Mouse (Mus musculus) embryo, embryonic 10.5 days (tissue): ENCODE measurements around the gene Lrrc2.

Source experiments
- DNase-seq: peaks from one replicate; pipeline ENCODE4 v3.0.0-alpha.2; 2015; ENCODE audit warnings: low spot score

The Lrrc2 gene

DNA sequence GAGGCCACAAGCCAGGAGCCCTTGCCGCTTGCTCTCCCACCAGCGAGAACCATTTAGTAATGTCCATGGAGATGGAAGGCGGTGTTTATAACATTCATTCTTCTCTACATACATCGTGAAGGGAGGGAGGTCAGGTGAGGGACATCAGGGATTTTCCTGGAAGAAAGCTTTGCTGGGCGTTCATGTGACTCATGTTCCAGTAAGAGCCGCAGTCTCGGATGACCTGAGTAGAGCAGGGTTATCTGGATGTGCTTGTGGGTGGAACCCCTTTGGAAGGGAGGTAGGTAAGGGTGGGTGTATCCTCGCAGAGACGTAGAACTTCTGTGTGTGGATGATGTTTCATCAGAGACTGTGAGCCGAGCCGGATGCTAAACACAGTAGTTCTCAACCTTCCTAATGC lies at the start of gene Lrrc2:
Gene Lrrc2, plus strand, starts transcription at position 149 of the 400 bp plus-strand sequence.
- no peak for DNase-seq

DNA sequence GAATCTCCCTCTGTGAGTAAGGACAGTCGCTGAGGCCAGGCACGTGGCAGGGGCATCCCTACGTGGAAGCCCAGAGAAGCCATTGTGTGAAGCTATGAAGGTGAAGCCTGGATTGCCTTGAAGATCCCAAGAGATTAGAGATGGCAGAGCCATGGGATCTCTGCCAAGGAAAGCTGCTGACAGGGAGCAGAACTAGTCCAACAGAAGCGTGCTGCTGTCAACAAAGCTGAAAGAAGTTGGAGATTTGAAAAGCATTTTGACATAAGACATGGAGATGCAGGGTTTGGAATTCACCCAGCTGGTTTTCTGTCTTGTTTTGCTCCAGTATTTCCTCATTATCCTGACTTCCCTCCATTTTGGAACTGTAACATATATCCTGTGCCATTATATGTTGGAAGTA lies 49.1 kb upstream of the Lrrc2 start:
- DNase-seq, result no peak

DNA sequence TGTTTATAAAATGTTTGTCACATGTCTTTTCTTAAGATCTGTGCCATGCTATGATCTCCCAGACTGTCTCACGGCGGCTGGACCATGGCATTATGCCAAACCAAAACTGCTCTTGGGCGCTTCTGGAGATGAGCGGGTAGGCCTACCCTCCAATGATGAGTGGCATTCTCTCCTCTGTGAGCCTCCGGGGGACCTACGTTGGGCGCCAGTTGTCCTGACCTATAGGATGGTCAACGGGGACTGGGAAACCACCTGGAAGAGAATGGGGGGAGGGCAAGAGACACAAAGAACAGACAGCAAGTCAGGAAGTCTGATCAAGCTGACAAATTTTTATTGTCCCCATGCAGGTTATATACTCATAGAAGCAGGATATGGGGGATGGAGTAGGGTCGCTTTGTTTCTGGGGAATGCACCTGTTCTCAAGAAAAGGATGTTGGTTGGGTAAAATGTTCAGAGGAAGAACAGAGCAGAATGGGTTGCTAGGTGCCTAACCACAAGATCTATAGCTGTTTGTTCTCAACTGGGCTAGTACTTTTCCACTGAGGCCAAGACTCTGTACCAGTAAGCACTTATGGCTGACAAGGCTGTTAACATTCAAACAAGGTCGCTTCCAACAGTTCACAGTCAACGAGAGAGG lies 44.0 kb upstream of the Lrrc2 start:
- no peak for DNase-seq

DNA sequence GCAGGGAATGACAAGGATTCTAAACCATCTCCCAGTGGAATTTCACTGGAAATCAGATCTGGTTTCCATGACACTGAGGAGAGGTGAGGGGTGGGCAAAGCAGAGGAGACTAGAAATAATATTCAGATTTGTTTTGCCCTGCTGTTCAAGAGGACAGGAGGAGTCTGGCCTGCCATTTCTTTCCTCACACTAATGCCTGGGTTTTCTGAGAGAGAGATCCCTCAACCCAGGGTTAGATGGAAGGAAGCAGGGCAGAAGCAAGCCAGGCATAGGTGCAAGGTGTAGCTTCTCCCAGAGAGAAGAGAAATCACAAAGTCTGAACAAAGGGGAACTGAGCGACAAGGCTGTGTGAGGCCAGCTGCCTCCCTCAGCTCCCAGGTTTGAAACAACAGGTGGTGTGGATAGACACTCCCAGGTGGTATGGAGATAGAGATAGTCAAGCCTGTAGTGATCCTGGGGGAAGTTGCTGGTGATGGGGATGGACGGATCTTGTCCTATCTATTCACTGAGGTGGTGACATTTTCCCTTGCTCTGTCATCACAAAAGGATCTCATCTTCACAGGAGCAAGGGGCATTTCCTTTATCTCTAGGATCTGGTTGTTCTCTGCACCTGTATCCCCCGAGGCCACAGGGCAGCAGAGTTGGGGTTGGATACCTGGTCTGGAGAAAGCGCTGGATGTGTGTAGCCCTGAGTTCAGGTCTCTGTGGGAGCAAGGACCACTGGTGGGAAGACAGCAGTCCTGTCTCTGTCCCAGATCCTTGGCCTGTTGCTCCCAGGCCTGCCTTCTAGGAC lies 43.3 kb upstream of the Lrrc2 start:
- no peak for DNase-seq

DNA sequence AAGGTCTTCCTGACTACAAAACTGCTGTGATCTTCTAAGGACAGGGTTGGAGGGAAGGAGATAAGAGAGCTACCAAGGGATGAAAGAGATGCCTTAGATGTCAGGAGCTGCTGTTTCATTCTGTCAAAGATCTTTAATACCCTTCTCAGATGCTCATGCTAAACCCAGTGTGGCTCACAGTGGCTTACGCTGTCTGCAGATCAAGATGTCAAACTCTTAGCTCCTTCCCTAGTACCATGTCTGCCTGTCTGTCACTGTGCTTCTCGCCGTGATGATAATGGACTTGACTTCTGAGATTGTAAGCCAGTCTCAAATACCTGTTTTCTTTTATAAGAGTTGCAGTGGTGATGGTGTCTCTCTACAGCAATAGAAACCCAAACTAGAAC lies 42.7 kb upstream of the Lrrc2 start:
- DNase-seq, result no peak

DNA sequence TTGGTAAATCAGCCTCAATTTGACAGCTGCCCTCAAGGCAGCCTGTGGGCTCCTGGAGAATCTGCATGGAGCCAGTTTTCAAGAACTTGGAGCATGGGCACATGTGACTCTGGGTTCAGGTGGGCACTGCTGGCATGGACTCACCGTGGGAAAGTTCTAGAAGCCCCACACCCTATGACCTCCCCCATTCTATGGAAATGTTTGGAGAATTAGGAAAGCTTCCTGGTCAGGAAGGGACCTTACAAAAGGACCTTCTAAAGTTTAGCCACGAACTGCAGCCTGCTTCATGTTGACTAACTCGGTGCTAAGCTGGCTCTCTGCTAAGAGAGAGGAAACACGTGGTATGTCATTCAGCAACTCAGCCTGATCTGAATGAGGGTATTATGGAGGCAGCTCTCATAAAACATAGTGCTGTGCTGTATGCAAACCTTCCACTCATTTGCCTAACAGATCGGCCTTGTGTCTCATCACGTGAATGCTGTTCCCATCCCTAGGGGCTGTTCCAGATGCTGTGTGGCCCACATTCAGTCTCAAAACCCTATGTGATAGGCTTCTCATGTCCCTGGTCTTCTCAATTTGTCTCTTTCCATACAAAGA lies 41.9 kb upstream of the Lrrc2 start:
- no peak for DNase-seq

DNA sequence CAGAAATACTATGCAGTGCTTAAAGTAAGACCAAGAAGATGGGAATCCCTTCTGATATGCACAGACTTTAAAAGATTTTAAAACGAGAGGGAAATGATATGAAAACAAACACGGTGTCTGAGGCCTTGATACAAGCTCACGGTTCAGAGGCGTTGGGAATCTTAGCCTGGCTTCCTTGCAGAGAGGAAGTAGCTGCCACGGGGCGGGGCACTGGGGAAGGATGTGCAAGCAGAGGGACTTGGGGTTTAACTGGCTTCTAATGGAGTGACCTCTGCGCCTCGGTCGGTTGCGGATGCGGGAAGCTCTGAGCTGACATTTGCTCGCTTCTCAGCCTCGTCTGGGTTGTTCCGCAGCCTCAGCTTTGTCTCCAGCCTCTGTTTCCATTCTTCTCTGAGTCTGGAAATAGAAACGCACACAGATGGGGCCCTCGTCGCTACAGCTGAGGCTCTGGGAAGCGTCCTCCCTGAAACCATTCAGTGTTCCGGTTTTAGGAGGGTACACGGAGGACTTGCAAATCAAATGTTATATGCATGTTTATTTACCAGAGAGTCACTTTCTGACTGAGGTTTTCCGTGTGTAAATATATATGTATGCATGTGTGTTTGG lies 36.6 kb upstream of the Lrrc2 start:
- no peak for DNase-seq

DNA sequence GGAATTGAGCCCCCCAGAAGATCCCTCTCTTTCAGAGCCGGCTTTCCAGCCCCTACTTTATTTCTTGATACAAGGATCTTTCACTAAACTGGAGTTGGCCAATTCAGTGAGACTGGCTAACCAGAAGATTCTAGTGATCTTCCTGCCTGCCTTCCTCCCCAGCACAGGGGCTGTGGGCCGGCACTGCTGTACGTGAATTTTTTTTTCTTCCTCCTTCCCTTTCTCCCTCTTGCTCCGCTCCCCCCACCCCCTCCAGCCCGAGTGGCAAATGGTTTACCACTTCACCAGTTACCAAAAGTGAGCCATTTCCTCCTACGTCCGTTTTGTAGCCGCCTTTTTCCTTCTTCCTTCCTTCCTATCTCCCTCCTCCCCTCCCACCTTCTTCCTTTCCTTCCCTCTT lies 35.9 kb upstream of the Lrrc2 start:
- DNase-seq, result no peak

DNA sequence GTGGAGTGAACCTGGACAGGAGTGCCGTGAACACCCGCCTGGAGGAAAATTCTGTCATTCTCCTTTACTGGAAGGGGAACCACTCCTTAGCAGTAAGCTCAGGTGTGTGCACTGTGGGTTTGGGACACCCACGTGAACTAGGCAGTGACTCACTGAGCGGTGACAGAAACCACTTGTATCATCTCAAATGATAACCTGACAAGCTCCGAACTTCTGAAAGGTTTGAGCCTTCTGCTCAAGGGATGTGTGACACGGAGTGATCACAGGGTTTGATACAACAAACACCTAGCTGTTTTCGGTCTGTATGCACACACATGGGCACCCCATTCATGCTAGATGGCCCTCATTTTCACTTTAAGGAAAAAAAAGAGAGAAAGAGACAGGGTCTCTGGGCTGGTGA lies 34.6 kb upstream of the Lrrc2 start, which contains the start of gene Fam240a:
Gene Fam240a, minus strand, starts transcription at position 76 of the 400 bp plus-strand sequence.
- DNase-seq, result no peak

DNA sequence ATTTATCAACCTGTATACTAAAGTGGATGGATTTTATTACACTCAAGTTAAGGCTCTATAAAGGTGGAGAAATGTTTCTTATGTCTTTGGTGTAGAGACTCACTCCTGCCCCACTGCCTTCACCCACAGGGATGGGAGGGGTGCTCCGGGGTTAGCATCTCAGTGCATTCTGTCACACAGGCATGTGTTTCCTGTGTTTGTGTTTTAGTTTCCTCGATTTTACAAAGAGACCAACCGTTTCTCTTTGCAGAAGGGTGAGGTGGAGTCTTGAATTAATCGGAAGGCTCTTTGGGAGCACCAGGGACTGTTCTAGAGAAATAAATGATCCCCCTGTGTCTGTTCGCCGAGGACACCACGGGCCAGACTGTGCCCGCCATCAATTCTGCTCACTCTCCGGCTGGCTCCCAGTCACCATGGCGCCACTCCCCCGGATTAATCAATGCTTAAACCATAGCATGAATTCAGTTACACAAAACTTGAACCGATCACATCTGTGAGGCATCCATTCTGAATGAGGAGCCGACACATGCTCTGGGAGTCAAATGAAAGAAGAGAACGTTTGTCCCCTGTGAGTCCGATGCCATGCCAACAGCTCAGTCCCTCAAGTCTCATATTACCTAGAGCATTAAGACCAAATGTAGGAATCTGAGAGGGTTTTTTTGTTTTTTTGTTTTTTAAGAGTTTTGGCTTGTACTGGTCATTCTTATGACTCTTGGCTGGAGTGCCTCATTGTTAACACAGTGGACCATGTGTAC lies 30.5 kb upstream of the Lrrc2 start:
- DNase-seq, result peak; percentile 31

DNA sequence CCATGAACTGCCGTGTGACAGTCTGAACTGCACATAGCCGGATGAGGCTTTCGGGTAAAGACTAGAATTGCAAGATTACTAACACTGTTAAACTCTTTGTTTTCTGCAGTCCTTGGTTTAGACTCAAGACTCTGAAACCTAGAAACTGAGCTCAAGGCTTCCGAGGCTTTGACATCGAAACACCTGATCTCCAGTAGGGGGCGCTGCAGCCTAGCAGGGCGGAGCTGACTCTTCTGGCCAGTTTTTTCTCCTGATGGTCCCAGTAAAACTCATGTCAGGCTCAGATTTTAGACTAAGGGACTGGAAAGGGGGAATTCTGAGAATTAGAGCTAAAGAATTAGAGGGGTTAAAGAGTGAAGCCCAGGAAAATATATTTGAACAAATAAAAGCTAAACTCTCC lies 28.6 kb upstream of the Lrrc2 start:
- DNase-seq, result peak; percentile 89

DNA sequence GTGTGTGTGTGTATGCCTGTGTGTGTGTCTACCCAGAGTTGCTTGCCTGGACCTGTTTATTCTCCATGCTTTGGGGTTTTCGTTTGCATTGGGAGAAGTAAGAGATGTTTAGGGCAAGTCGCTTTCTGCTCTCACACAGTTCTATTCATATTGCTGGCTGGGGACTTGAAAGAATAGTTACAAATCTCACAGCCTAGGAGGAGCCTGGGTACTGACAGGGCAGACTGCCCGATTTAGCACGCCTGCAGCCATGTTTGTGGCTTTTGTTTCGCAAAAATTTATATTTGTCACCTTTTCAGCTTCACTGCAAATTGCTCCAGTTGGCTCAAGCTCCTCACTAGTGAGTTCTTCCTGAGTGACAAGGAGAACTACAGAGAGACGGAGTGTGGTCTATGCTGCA lies 19.8 kb upstream of the Lrrc2 start:
- DNase-seq, result no peak

DNA sequence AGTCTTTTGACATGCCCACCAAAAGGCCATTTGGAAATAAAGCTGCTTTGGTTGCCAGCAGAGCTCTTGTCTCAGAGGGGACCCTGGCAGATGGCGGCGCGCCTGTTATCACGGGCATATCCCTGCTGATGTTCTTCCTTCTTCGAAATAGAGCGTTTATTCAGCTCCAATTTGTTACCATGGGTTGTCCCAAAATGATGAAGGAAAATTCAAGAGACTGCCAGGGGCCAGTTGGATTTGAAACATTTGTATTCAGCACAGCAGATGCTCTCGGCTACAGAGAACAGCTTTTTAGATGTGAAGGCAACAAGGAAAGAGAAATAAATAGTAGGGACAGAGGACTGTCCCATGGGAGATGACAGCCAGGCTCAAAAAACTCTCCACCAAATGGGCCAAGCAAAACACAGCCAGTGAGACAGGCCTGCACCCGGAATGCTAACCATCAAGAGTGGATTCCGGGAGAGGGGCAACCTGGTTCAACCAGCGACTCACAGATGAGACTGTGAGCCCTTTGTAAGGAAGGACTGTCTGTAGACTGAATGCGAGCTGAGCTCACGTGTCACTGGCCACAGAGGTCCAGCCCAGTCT lies 17.4 kb upstream of the Lrrc2 start:
- DNase-seq, result no peak

DNA sequence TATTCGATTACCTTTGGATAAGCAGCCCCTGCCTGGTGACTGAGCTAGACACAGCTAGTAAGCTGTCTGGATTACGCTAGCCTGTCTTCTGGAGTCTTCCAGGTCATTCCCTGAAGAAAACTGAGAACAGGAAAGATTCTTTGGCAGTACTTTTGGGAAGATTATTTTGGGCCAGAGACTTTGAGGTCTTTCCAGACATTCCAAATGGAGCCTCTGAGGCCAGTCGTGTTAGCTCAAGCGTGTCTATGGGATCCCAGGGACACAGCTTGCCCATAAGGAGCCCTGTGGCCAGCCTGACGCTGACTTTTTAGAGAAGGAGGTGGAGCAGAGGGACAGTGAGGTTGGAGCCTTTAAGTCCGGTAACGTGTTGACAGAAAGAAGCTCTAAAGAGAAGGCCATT lies 15.4 kb upstream of the Lrrc2 start:
- DNase-seq, result no peak

DNA sequence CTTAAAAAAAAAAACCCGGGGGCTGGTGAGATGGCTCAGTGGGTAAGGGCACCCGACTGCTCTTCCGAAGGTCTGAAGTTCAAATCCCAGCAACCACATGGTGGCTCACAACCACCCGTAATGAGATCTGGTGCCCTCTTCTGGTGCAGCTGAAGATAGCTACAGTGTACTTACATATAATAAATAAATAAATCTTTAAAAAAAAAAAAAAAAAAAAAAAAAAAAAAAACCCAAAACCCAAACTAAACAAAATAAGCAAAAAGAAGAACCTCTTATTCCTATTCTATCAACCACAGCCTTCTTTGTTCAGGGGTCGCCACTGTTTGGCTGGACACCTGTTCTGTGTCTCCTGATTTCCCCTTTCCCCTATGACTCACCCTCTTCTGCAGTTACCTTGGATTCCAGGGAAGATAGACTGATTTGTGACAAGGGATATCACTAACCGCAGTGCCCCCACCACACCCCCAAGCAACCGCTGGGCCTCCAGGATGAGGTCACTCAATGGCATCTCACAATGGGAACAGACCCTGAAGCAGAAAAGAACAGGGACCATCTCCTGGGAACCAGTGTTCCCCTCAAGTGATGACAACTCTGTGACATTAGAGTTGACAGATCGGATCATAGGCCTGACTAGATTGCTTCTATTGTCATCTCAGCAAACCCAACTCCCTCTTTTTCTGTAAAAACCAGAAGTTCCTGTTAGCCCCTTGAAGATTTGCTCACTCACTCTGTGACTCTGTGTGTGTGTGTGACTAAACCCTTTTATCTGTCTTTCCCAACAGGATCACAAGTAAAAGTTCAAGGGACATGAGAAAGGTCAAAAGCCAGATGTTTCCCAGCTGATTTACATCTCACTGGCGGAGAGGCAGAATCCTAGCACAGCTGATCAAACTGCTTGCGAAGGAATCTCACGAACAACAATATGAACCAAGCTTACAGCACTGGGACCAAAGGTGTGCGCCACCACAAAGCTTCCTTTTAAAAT lies 13.5 kb upstream of the Lrrc2 start:
- DNase-seq, result peak; percentile 74

DNA sequence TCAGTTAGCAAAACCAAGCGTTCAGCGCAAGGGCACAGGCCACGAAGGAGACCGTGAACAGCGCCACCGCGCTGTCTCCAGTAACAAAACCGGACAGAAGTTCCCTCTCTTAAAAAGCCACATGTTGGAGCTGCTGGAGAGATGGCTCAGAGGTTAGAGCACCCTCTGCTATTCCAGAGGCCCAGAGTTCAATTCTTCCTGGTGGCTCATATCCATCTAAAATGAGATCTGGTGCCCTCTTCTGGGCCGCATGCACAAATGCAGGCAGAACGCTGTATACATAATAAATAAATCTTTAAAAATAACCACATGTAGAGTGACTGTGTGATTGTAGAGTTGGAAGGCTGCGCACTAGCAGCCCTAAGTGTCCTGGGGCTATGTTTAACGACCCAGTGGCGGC lies 7.1 kb upstream of the Lrrc2 start:
- DNase-seq, result peak; percentile 64

DNA sequence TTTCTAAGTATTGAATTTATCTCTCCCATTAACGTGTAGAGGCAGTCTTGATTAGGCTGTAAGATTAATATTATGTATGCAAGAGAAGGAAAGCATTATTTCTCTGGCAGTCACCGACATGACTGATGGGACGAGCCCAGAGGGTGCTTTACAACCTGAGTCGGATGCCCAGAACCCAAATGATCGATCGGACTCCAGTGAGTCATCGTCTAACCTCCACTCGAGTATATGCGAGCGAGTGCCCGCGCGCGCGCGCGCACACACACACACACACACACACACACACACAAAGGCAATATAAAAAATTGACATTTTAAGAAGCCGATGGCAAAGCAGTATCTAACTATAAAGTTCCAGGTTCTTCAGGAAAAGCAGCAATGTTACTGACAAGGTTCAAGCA lies 6.0 kb upstream of the Lrrc2 start:
- DNase-seq, result peak; percentile 40

DNA sequence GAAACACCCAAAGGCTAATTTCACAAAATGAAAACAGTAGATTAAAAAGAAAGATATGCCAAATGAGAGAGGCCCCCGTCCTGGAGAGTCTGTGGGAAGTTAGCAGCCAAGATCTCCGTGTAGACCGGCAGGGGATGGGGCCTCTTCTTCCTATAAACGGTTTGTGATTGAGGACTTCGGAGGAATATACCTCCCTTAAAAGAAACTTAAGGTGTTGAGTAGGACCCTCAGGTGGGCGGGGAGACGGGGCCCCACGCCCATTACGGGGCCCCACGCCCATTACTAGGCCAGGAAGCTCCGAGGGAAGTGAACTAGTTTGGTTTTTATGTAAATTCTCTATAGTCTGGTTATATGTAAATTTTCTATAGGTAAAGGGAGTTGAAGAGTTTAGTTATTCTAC lies 5.4 kb upstream of the Lrrc2 start, which contains the start of gene Tdgf1:
Gene Tdgf1, minus strand, starts transcription at position 233 of the 400 bp plus-strand sequence.
- peak; percentile 14 for DNase-seq

DNA sequence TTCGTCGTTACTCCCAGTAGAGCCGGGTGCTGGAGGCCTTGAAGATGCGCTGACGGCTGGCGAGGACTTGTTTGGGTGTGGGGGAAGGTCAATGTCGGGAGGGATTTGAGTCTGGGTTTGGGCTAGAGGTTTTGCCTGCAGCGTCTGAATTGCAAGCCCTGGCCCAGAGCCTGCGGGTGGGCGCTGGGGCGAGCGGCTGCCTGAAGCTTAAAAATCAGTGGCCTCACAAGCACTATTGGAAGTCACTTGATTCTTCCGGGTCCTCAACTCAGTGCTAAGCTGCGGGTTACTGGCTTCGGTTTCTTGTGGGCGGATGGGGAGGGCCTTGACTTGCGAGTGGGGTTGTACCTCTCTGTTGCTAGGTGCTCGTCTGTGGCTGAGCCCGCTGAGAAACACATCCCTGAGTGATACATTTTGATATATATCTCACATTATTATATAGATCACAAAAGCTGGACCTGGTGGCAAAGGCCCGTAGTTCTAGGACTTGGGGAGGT lies 4.7 kb upstream of the Lrrc2 start:
- peak; percentile 50 for DNase-seq

DNA sequence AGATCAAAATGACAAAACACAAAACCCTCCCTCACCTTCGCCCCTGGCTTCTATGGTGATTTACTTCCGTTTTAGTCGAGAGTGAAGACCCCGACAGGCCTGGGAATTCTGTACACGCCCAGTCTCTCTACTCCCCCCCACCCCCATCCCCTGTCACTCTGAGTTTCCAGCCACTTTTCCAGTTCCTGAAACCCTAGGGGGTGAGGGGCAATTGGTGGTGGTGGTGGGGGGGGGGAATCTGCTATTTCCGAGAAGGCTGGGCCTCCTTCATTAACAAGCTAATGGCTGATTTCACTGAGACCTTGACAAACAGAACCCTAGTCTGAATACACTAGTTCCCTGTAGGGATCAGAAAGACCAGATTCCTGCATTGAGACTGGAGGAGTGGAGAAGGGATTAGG lies 4.1 kb upstream of the Lrrc2 start:
- DNase-seq, result peak; percentile 57
